Mouse (Mus musculus) bone marrow macrophage, adult 2 months (primary cell): ENCODE measurements around the gene Mafg. TPM values are rescaled to one million over a fixed set of nuclear protein-coding genes. Genes with fewer than 3 reads are reported as not detected.
A peak's percentile ranks its signal among the peaks of the same experiment; 100 is the strongest.

Experiments used
- H3K27ac ChIP-seq: 2 replicates; pipeline ENCODE4 v1.5.1; 2012; ENCODE audit warnings: low read depth, low read length; ENCODE audit not compliant: insufficient read depth
- H3K4me1 ChIP-seq: 2 replicates; pipeline ENCODE4 v1.6.1; 2012; ENCODE audit warnings: low read length; ENCODE audit not compliant: control insufficient read depth, insufficient read depth
- H3K4me3 ChIP-seq: 2 replicates; pipeline ENCODE4 v1.5.1; 2012; ENCODE audit warnings: mild to moderate bottlenecking, low read length, moderate library complexity; ENCODE audit not compliant: insufficient read depth
- CTCF ChIP-seq: IDR thresholded peaks from 2 replicates; pipeline ENCODE4 v1.5.1; 2012; ENCODE audit warnings: low read depth, mild to moderate bottlenecking, low read length, moderate library complexity
- POLR2A ChIP-seq: IDR thresholded peaks from 2 replicates; pipeline ENCODE4 v1.6.1; 2012; ENCODE audit warnings: mild to moderate bottlenecking, low read depth, low read length, borderline replicate concordance
- polyA plus RNA-seq: library from polyadenylated mRNA; stranded (reverse); fragments of >200 nt; gene quantifications from 2 replicates; pipeline ENCODE4 v1.2.4, GENCODE M21; 2012; ENCODE audit not compliant: missing spikeins, insufficient read depth, insufficient read length

Gene Mafg
- polyA plus RNA-seq, 1 experiment, result 77.5 TPM

- TF ChIP-seq POLR2A, result no peak
- no peak for TF ChIP-seq CTCF
- Histone ChIP-seq H3K27ac (peak overlapping the region; percentile 36), H3K4me3 (peak overlapping the region; percentile 44; the same call in 1 of the 2 replicates), H3K4me1 (peaks cover 33% of the 10 kb centered on the region)
These were observed 13.8 kb upstream of the Mafg start for GRCm38 (mm10) chr11:120647047-120647830.

DNA sequence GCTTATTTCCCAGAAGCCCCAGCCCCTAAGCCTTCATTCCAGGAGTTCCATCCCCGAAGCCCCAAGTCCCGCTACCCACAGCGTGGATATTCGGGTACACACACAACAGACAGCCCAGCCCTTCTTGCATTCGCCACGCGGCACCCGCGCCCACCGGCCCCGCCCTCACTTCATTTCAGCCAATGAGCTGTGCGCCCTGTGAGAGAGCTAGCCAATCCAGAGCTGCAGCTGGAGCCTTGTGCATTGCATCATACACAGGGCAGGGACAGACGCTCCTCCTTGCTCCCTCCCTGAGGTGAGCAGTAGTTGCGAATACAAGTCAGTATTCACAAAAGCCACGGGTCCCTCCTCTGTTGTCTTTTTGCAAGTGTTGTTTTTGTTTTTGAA is 10.2 kb upstream of the Mafg start, which contains the start of gene Pycr1:
Pycr1 (minus strand) TSS at position 169 of the 387 bp plus-strand sequence.
- H3K27ac ChIP-seq, result no peak within 1 kb of the TSS
- H3K4me1 ChIP-seq, result peaks cover 31% of the 10 kb centered on the region
- H3K4me3 ChIP-seq, result peak within 1 kb of the TSS; percentile 64
- no peak for TF ChIP-seq POLR2A
- no peak for TF ChIP-seq CTCF

DNA sequence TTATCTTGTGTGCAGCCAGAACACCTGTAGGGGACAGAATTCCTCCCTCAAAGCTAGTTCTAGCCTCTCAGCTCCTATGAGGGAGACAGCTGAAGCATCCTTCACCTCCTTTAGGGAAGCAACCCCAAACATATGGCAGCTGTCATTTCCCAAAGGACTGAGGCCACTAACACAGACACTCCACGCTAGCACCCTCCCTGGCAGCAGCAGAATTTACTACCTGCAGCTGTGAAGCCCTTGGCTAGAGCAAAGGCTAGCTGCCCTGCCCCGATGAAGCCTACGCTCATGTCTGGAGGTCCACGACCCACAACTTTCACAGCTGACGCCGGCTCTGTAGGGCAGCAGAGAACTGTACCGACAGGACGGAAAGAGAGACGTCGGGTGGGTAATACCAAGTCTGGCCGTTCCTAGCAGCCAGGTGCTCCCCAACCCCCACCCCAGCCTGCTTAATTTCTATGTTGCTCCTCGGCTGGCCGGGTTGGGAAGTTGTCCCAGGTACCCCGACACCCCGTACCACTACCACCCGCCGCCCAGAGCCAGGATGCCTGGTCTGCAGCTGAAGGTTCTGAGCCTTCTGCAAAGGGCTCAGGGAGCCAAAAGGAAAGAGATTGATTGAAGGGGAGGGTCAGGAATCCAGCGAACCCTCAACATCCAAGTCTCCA is 9.7 kb upstream of the Mafg start:
- peak overlapping the region; percentile 64 for H3K4me3 ChIP-seq
- peaks cover 30% of the 10 kb centered on the region for H3K4me1 ChIP-seq
- TF ChIP-seq POLR2A (no peak), CTCF (no peak)
- H3K27ac ChIP-seq, result no peak overlapping the region

DNA sequence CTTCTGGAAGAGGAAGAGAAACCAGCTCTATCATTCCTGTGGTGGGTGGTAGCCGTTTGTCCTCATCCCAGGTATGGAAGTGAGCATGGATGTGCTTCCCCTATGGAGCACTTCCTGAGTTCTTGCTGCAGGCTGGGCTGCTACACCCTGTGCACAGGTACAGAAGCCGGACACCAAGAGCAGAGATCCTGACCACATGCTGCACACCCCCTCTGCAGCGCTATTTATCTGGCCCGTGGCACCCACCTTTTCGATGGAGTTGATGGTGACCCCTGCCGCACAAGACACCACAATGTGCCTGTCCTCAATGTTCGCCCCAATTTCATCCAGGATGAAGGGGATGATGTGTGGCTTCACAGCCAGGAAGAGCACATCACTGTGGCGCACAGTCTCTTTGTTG is 8.5 kb upstream of the Mafg start:
- peaks cover 22% of the 10 kb centered on the region for H3K4me1 ChIP-seq
- no peak overlapping the region for H3K27ac ChIP-seq
- TF ChIP-seq POLR2A (no peak), CTCF (no peak)
- H3K4me3 ChIP-seq, result no peak overlapping the region

DNA sequence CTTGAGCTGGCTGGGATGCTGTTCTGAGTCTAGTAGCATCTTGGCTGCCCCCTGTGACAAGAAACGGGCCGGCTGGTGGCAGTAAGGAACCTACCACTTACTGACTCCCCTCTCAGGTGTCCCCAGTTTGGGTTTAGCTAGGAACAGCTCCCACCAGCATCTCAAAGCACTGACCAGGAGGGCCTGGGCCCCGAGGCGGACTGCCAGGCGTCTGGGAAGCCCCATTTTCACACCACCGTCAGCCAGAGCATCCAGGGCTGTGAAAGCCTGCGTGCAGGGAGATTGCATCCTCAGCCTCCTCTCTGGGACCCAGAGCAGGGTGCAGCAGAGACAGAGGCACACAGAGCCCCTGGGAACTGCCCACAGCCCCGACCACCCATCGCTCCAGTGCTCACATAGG is 7.9 kb upstream of the Mafg start:
- Histone ChIP-seq H3K27ac (no peak overlapping the region), H3K4me3 (no peak overlapping the region), H3K4me1 (peaks cover 22% of the 10 kb centered on the region)
- no peak for TF ChIP-seq POLR2A
- TF ChIP-seq CTCF, result no peak

DNA sequence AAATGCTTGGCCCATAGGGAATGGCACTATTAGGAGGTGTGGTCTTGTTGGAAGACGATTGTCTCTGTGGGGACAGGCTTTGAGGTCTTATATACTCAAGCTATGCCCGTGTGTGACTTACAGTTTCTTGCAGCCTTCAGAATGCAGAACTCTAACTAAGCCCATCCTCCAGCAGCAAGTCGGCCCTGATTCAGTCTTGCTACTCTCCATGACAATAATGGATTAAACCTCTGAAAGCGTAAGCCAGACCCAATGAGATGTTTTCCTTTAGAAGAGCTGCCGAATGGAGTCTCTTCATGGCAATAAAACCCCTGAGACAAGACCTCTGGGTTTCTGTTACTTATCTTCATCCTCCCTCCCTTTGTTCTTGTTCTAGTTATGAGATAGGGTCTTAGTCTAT is 1.4 kb upstream of the Mafg start:
- H3K4me1 ChIP-seq, result peaks cover 32% of the 10 kb centered on the region
- TF ChIP-seq POLR2A (no peak), CTCF (no peak)
- no peak overlapping the region for H3K27ac ChIP-seq
- no peak overlapping the region for H3K4me3 ChIP-seq

DNA sequence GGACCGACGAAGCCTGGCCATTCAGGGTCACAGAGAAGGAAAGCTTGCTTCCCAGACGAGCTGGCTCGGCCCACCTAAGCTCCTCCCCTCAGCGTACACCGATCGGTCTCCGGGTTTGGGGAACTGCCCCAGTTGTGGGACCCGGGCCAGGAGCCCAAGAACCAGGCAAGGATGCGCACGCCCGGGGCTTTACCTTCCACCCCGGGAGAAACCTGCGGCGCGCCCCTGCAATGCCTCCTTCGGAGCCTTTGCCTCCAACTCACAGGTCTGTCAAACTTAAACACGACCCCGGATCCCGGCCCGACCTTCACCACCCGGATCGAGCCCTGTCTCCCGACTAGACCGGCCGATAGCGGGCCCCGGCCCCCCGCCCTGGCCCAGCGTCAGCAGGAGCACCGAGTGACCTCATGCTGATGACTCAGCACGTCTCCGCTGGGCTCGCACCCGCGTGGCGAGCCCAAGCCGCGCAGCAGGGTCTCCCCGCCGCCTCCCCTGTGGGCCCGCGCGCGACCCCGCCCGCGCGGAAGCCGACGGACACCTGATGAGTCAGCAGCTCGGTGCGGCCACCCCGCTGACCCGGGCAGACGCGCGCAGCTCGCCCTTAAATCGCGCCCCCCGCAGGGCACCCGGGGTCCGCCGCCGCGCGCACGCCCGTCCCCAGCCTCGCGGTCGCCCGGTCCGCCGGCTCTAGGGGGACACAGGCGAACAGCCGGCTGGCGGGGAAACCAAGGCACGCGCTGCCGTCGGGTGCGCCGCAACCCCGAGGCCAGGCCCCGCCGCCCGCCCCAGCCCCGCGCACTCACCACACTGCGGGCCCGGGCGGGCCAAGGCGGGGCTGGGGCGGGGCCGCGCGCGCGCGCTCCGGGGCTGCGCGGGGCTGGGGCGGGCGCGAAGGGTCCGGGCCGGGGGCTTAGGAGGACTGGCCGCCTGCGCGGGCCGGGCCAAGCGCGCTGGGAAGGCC is 561 bp downstream of the Mafg start:
- Histone ChIP-seq H3K4me3 (peak overlapping the region; percentile 62), H3K27ac (peak overlapping the region; percentile 95), H3K4me1 (peaks cover 38% of the 10 kb centered on the region)
- no peak for TF ChIP-seq CTCF

DNA sequence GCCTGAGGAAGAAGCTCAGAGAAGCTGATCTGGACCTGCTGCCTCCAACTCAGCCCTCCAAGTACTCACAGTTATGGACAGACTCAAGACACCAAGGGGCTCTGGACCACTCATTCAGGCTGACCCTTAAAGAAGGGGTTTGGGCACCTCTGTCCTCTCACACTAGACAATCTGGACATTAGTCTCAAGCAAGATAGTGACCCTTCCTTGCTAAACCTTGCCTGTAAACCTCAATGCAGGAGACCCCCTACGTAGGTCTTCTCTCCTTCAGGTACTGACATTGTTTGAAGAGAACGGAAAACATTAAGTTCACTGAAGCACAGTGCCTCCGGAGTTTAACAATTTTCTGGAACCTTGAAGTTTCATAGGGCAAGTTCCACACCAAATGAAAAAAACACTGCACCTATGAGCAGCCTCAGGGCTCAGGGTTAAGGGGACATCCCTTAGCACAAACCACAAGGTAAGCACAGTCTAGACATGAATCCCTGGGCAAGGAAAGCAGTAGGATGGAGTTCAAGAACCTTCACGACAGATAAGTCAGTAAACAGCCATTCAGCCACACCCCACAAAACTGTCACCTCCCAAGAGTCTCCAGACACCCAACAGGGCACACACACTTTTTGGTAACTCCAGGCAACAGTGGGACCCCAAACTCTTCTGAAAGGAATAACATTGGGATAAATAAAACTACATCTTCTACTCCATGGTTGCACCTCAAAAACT is 1.5 kb downstream of the Mafg start:
- TF ChIP-seq POLR2A, result no peak
- no peak for TF ChIP-seq CTCF
- peak overlapping the region; percentile 95 for H3K27ac ChIP-seq
- peaks cover 45% of the 10 kb centered on the region for H3K4me1 ChIP-seq
- H3K4me3 ChIP-seq, result peak overlapping the region; percentile 62
